Mouse (Mus musculus) retina, postnatal 1 day (tissue): Measurements from ENCODE around the gene Celsr2.

Source experiments
- DNase-seq: peaks from one replicate; pipeline ENCODE4 v3.0.0-alpha.2; 2012

The Celsr2 gene

GRCm38 (mm10) chr3:108414857-108415830 lies at the start of gene Celsr2:
Gene Celsr2 (minus strand): TSS chr3:108415552.
- DNase-seq = peak; percentile 60

- DNase-seq = peak; percentile 22
Measured at GRCm38 (mm10) chr3:108458866-108459265, 43.5 kb upstream of the Celsr2 start.

GRCm38 (mm10) chr3:108458380-108458779 lies 43.0 kb upstream of the Celsr2 start:
- DNase-seq = no peak

GRCm38 (mm10) chr3:108454172-108454571 lies 38.8 kb upstream of the Celsr2 start:
- DNase-seq = no peak

- no peak for DNase-seq
Measured at GRCm38 (mm10) chr3:108451969-108452368, 36.6 kb upstream of the Celsr2 start.

GRCm38 (mm10) chr3:108445366-108445705 lies 30.0 kb upstream of the Celsr2 start:
- DNase-seq = no peak

GRCm38 (mm10) chr3:108444698-108445365 lies 29.5 kb upstream of the Celsr2 start, which contains the start of gene Sars:
Gene Sars (minus strand): TSS chr3:108445209.
- peak; percentile 94 for DNase-seq

- DNase-seq = peak; percentile 42
Measured at GRCm38 (mm10) chr3:108444029-108444428, 28.7 kb upstream of the Celsr2 start.

GRCm38 (mm10) chr3:108436380-108436714 lies 21.0 kb upstream of the Celsr2 start:
- DNase-seq = peak; percentile 24

GRCm38 (mm10) chr3:108435701-108436379 lies 20.5 kb upstream of the Celsr2 start:
- no peak for DNase-seq

GRCm38 (mm10) chr3:108433881-108434495 lies 18.6 kb upstream of the Celsr2 start:
- no peak for DNase-seq

GRCm38 (mm10) chr3:108433188-108433880 lies 18.0 kb upstream of the Celsr2 start:
- DNase-seq = peak; percentile 93

- peak; percentile 96 for DNase-seq
Measured at GRCm38 (mm10) chr3:108432542-108433187, 17.3 kb upstream of the Celsr2 start.

- no peak for DNase-seq
Measured at GRCm38 (mm10) chr3:108425624-108426018, 10.3 kb upstream of the Celsr2 start.

GRCm38 (mm10) chr3:108424944-108425623 lies 9.7 kb upstream of the Celsr2 start:
- DNase-seq = no peak

GRCm38 (mm10) chr3:108423844-108424801 lies 8.8 kb upstream of the Celsr2 start:
- DNase-seq = peak; percentile 78

- no peak for DNase-seq
Measured at GRCm38 (mm10) chr3:108423006-108423405, 7.7 kb upstream of the Celsr2 start.

- DNase-seq = peak; percentile 92
Measured at GRCm38 (mm10) chr3:108415831-108416223, 475 bp upstream of the Celsr2 start.

- no peak for DNase-seq
Measured at GRCm38 (mm10) chr3:108413634-108414360, 1.6 kb downstream of the Celsr2 start.
